Mouse (Mus musculus): ENCODE measurements around the gene Ranbp10.

DNA sequence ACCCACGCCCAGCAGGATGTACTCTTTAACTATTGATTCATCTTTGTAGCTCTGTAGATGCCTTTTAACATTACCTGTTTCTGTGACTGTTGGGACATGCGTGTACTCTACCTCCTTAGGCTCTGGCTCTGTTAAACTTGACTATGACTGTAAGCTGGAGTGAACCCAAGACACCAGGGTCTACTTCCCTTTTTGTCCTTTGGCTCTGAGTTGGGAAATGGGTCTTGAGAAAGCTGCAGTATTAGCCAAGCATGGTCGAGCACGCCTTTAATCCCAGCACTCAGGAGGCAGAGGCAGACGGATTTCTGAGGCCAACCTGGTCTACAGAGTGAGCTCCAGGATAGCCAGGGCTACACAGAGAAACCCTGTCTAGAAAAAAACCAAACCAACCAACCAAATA lies 31.3 kb upstream of the Ranbp10 start:
- TF ChIP-seq POLR2A (IDR thresholded peaks at IDR 0.05; ENCODE audit: borderline replicate concordance, extremely low read depth, insufficient read depth, insufficient read length, poor library complexity, severe bottlenecking) (no peak), CTCF (IDR thresholded peaks at IDR 0.05; ENCODE audit: borderline replicate concordance, extremely low read depth, insufficient read depth, insufficient read length) (no peak)
